Mouse (Mus musculus) testis, adult 2 months (tissue): ENCODE measurements around the gene Stat4. TPM values are rescaled to one million over a fixed set of nuclear protein-coding genes. Genes with fewer than 3 reads are reported as not detected.

Source experiments
- H3K27ac ChIP-seq: fragments of 200-500 bp; 2 replicates; pipeline ENCODE4 v1.5.1; 2012; ENCODE audit warnings: low read depth, low read length; ENCODE audit not compliant: control insufficient read depth, insufficient read depth
- H3K27me3 ChIP-seq: fragments of 200-500 bp; 2 replicates; pipeline ENCODE4 v1.6.1; 2012; ENCODE audit warnings: mild to moderate bottlenecking, low read length, moderate library complexity; ENCODE audit not compliant: control insufficient read depth, insufficient read depth
- H3K36me3 ChIP-seq: fragments of 200-500 bp; 2 replicates; pipeline ENCODE4 v1.6.1; 2012; ENCODE audit warnings: mild to moderate bottlenecking, low read length; ENCODE audit not compliant: control insufficient read depth, insufficient read depth
- H3K4me1 ChIP-seq: fragments of 200-500 bp; 2 replicates; pipeline ENCODE4 v1.6.1; 2012; ENCODE audit warnings: low read length; ENCODE audit not compliant: control insufficient read depth, insufficient read depth
- H3K4me3 ChIP-seq: fragments of 200-500 bp; 2 replicates; pipeline ENCODE4 v1.5.1; 2012; ENCODE audit warnings: low read depth, mild to moderate bottlenecking, low read length, moderate library complexity, mixed read lengths; ENCODE audit not compliant: control insufficient read depth
- CTCF ChIP-seq: fragments of 200-500 bp; IDR thresholded peaks from 2 replicates; pipeline ENCODE4 v1.5.1; 2012; ENCODE audit warnings: low read depth, mild to moderate bottlenecking, inconsistent platforms, low read length, moderate library complexity; ENCODE audit not compliant: control insufficient read depth, insufficient read depth, insufficient replicate concordance
- POLR2A ChIP-seq: fragments of 200-500 bp; IDR thresholded peaks from 2 replicates; pipeline ENCODE4 v1.6.1; 2012; ENCODE audit warnings: low read depth, mild to moderate bottlenecking, inconsistent platforms, low read length, moderate library complexity; ENCODE audit not compliant: control insufficient read depth
- polyA plus RNA-seq: library from polyadenylated mRNA; depleted of rRNA; stranded (reverse); fragments of >200 nt; gene quantifications from 2 replicates; pipeline ENCODE4 v1.2.3, GENCODE M21; 2012

The Stat4 gene
- polyA plus RNA-seq, 1 experiment, result 193 TPM

GRCm38 (mm10) chr1:52144907-52145306 lies 158.0 kb downstream of the Stat4 start:
- no peak overlapping the region for H3K27ac ChIP-seq
- H3K36me3 ChIP-seq, result no peaks in the 10 kb centered on the region; the same call in none of the 2 replicates
- no peak overlapping the region for H3K4me3 ChIP-seq
- no peaks in the 10 kb centered on the region for H3K27me3 ChIP-seq
- no peaks in the 10 kb centered on the region for H3K4me1 ChIP-seq
- no peak for TF ChIP-seq CTCF
- no peak for TF ChIP-seq POLR2A

- H3K4me1 ChIP-seq, result no peaks in the 10 kb centered on the region
- H3K27me3 ChIP-seq, result no peaks in the 10 kb centered on the region
- no peak overlapping the region for H3K4me3 ChIP-seq
- TF ChIP-seq CTCF (peak; percentile 57; the same call in 1 of the 2 replicates), POLR2A (no peak)
- peaks cover 3% of the 10 kb centered on the region for H3K36me3 ChIP-seq
- no peak overlapping the region for H3K27ac ChIP-seq
Measured at GRCm38 (mm10) chr1:52146214-52146970, 159.4 kb downstream of the Stat4 start.

DNA sequence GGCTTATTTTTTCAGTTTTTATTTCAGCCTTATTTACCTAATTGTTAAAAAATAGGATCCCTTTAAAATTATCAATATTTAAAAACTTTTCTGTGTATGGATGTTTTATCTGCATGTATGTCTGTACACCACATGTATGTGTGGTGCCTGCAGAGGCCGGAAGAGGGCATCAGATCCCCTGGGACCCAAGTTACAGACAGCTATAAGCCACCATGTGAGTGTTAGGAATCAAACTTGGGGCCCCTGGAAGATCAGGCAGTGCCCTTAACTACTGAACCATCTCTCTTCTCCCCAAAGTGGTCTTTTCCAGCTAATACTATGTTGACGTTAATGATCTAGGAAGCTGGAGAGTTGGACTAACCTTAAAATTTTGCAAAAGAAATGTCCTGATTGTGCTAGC lies 160.5 kb downstream of the Stat4 start:
- no peak overlapping the region for H3K4me3 ChIP-seq
- H3K27ac ChIP-seq, result no peak overlapping the region
- no peaks in the 10 kb centered on the region for H3K4me1 ChIP-seq
- TF ChIP-seq CTCF (no peak), POLR2A (no peak)
- H3K27me3 ChIP-seq, result no peaks in the 10 kb centered on the region
- peaks cover 3% of the 10 kb centered on the region for H3K36me3 ChIP-seq

GRCm38 (mm10) chr1:52148178-52148577 lies 161.2 kb downstream of the Stat4 start:
- Histone ChIP-seq H3K4me1 (no peaks in the 10 kb centered on the region), H3K27ac (no peak overlapping the region), H3K27me3 (no peaks in the 10 kb centered on the region), H3K4me3 (no peak overlapping the region), H3K36me3 (peaks cover 3% of the 10 kb centered on the region)
- TF ChIP-seq CTCF, result no peak
- TF ChIP-seq POLR2A, result no peak

- Histone ChIP-seq H3K36me3 (peaks cover 3% of the 10 kb centered on the region), H3K27ac (no peak overlapping the region), H3K27me3 (no peaks in the 10 kb centered on the region), H3K4me1 (no peaks in the 10 kb centered on the region), H3K4me3 (no peak overlapping the region)
- TF ChIP-seq CTCF (no peak), POLR2A (no peak)
Measured at GRCm38 (mm10) chr1:52148696-52149095, 161.7 kb downstream of the Stat4 start.

DNA sequence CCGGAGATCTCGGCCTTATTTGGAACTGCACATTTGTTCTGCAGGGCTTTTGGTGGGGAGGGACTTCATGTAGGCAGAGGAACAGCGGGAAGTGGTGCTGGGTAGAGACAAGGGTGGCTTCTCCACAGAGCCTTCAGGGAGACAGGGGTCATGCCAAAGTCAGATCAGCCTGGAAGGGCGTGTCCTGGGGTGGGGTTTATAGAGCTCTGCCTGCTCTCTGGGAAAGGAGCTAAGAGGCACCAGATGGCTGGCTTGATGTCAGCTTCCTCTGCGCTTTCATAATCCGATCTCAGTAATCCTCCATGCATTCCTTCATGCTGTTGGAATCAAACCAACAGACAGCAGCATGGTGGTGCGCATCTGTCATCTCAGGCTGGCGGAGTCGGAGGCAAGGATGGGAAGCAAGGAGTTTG lies 163.0 kb downstream of the Stat4 start:
- no peak for TF ChIP-seq CTCF
- TF ChIP-seq POLR2A, result no peak
- Histone ChIP-seq H3K4me1 (no peaks in the 10 kb centered on the region), H3K4me3 (no peak overlapping the region), H3K27me3 (no peaks in the 10 kb centered on the region), H3K27ac (no peak overlapping the region), H3K36me3 (peaks cover 3% of the 10 kb centered on the region; the same call in 1 of the 2 replicates)

- peaks cover 4% of the 10 kb centered on the region for H3K36me3 ChIP-seq
- H3K4me3 ChIP-seq, result no peak overlapping the region
- no peak for TF ChIP-seq CTCF
- no peak for TF ChIP-seq POLR2A
- H3K27ac ChIP-seq, result no peak overlapping the region
- no peaks in the 10 kb centered on the region for H3K27me3 ChIP-seq
- no peaks in the 10 kb centered on the region for H3K4me1 ChIP-seq
Measured at GRCm38 (mm10) chr1:52150676-52151075, 163.7 kb downstream of the Stat4 start.

GRCm38 (mm10) chr1:52151166-52151565 lies 164.2 kb downstream of the Stat4 start:
- H3K4me1 ChIP-seq, result no peaks in the 10 kb centered on the region
- H3K4me3 ChIP-seq, result no peak overlapping the region
- no peak overlapping the region for H3K27ac ChIP-seq
- H3K27me3 ChIP-seq, result no peaks in the 10 kb centered on the region
- no peak for TF ChIP-seq POLR2A
- no peak for TF ChIP-seq CTCF
- peaks cover 4% of the 10 kb centered on the region for H3K36me3 ChIP-seq
